Mouse (Mus musculus) C2C12 (cell line): ENCODE data around the gene Akt3. TPM values are rescaled to one million over a fixed set of nuclear protein-coding genes. Genes with fewer than 3 reads are reported as not detected.

Experiments
- H3K27me3 ChIP-seq: one replicate; pipeline ENCODE4 v1.6.1; 2011; ENCODE audit not compliant: control insufficient read depth, insufficient read depth, insufficient read length
- H3K36me3 ChIP-seq: one replicate; pipeline ENCODE4 v1.6.1; 2011; ENCODE audit not compliant: control insufficient read depth, insufficient read depth
- H3K4me3 ChIP-seq: one replicate; pipeline ENCODE4 v1.5.1; 2011; ENCODE audit warnings: mild to moderate bottlenecking, control low read depth; ENCODE audit not compliant: poor library complexity, insufficient read depth, severe bottlenecking
- H3K79me2 ChIP-seq: one replicate; pipeline ENCODE4 v1.6.1; 2011; ENCODE audit not compliant: control insufficient read depth, insufficient read depth
- H3K79me3 ChIP-seq: one replicate; pipeline ENCODE4 v1.6.1; 2011; ENCODE audit warnings: low read depth, control low read depth
- H3ac ChIP-seq: one replicate; pipeline ENCODE3; 2011; ENCODE audit warnings: low read depth; ENCODE audit not compliant: control insufficient read depth, insufficient read length
- CEBPB ChIP-seq: IDR thresholded peaks from one replicate; pipeline ENCODE4 v1.6.1; 2011; ENCODE audit warnings: low read depth, mild to moderate bottlenecking, control low read depth, moderate library complexity
- CTCF ChIP-seq: IDR thresholded peaks from one replicate; pipeline ENCODE4 v1.5.1; 2011; ENCODE audit not compliant: control insufficient read depth, insufficient read depth, insufficient read length
- FOSL1 ChIP-seq: IDR thresholded peaks from one replicate; pipeline ENCODE4 v1.8.0; 2011; ENCODE audit warnings: mild to moderate bottlenecking, low read length; ENCODE audit not compliant: poor library complexity, insufficient read depth, severe bottlenecking
- MAX ChIP-seq: IDR thresholded peaks from one replicate; pipeline ENCODE4 v1.6.1; 2011; ENCODE audit warnings: mild to moderate bottlenecking, control low read depth
- MYOD1 ChIP-seq: IDR thresholded peaks from one replicate; pipeline ENCODE4 v1.6.1; 2011; ENCODE audit warnings: low read depth; ENCODE audit not compliant: control insufficient read depth, insufficient read length
- MYOG ChIP-seq: IDR thresholded peaks from one replicate; pipeline ENCODE4 v1.6.1; 2011; ENCODE audit not compliant: control insufficient read depth, insufficient read length; ENCODE audit errors: extremely low read depth
- USF1 ChIP-seq: IDR thresholded peaks from one replicate; pipeline ENCODE4 v1.6.1; 2011; ENCODE audit warnings: low read depth, mild to moderate bottlenecking, control low read depth, moderate library complexity
- polyA plus RNA-seq: library from polyadenylated mRNA; unstranded; fragments of >200 nt; fragmentation: generic; extraction: Trizol; gene quantifications from one replicate; pipeline ENCODE4 v1.2.1, GENCODE M21; 2012; ENCODE audit warnings: missing spikeins

The Akt3 gene
- polyA plus RNA-seq, 1 experiment = 8.6 TPM

DNA sequence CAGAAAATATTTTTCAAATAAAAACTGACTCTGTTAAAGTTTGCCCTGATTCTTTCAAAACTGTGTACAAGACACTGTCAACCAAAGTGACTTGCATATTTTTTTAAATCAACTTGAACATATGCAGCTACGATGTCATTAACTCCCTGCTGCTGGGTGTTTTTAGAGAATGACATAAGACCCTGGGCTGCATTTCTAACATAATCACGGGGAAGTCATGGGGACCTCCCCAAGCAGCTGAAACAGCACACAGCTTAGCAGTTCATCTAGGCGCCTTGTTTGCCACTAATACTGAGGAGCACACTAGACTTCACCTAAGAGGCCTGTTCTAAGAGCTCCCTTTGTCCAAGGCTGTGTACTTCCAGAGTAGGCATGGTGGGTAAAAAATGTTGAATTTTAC, 242.1 kb downstream of the Akt3 start:
- no peak overlapping the region for H3K4me3 ChIP-seq
- no peaks in the 10 kb centered on the region for H3K36me3 ChIP-seq
- no peaks in the 10 kb centered on the region for H3K79me2 ChIP-seq
- no peak overlapping the region for H3ac ChIP-seq
- no peaks in the 10 kb centered on the region for H3K79me3 ChIP-seq
- H3K27me3 ChIP-seq = no peaks in the 10 kb centered on the region
- TF ChIP-seq FOSL1 (no peak), CTCF (no peak), USF1 (no peak), MYOD1 (peak; percentile 66), CEBPB (no peak), MAX (no peak)

GRCm38 (mm10) chr1:177014921-177015439, 243.0 kb downstream of the Akt3 start:
- H3K4me3 ChIP-seq = no peak overlapping the region
- H3K79me2 ChIP-seq = no peaks in the 10 kb centered on the region
- H3K79me3 ChIP-seq = no peaks in the 10 kb centered on the region
- H3K27me3 ChIP-seq = no peaks in the 10 kb centered on the region
- H3K36me3 ChIP-seq = no peaks in the 10 kb centered on the region
- H3ac ChIP-seq = no peak overlapping the region
- TF ChIP-seq MYOD1 = peak; percentile 50
- no peak for TF ChIP-seq MAX
- no peak for TF ChIP-seq FOSL1
- TF ChIP-seq USF1 = no peak
- TF ChIP-seq MYOG = no peak
- peak; percentile 76 for TF ChIP-seq CEBPB
- TF ChIP-seq CTCF = no peak

- no peak overlapping the region for H3ac ChIP-seq
- TF ChIP-seq MYOD1 (peak; percentile 82), MAX (no peak)
- H3K79me2 ChIP-seq = no peaks in the 10 kb centered on the region
- no peaks in the 10 kb centered on the region for H3K27me3 ChIP-seq
- H3K79me3 ChIP-seq = no peaks in the 10 kb centered on the region
- no peaks in the 10 kb centered on the region for H3K36me3 ChIP-seq
- H3K4me3 ChIP-seq = no peak overlapping the region
Measured at GRCm38 (mm10) chr1:177014346-177014745, 243.7 kb downstream of the Akt3 start.

DNA sequence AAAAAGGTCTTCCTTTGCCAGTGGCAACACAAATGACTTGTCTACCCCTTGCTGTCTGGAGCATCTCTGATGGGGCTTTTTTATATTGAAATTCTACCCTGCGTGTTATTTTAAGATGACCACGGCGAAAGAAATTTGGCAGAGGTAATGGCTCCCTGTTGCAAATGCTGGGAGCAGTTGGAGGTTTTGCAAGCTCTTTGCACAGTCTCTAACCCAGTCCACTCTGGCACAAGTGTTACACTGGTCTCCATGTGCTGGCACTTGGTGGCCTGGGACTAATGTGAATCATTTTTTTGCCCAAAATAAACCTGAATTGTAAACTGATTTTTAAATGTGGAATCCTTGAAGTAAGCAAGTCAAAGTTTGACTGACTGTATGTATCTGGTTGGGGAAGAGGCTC, 244.2 kb downstream of the Akt3 start:
- Histone ChIP-seq H3K79me2 (no peaks in the 10 kb centered on the region), H3K27me3 (no peaks in the 10 kb centered on the region), H3K36me3 (no peaks in the 10 kb centered on the region), H3ac (no peak overlapping the region), H3K4me3 (no peak overlapping the region), H3K79me3 (no peaks in the 10 kb centered on the region)
- TF ChIP-seq FOSL1 (no peak), MYOG (no peak), USF1 (no peak), CTCF (no peak), MYOD1 (no peak), MAX (no peak), CEBPB (no peak)

DNA sequence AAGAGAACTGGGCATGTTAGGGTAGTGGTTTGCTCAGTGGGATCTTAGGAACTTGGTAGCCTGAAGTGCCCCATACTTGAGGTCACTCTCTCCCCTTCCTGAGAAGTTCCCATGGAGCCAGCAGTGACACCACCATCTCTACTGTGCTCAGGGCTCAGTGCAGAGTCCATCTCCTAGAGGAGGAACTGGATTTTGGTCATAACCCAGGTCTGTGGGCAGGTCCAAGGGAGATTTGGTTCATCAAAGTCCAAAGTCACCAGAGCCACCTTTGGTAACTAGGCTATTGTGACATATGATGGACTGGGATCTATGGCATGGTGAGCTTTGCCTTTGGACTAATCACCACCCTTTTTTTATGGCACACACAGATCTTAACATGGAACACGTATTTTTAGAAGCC, 244.7 kb downstream of the Akt3 start:
- TF ChIP-seq CTCF = no peak
- TF ChIP-seq USF1 = no peak
- no peak for TF ChIP-seq CEBPB
- TF ChIP-seq MYOG = no peak
- TF ChIP-seq MYOD1 = no peak
- H3K79me2 ChIP-seq = no peaks in the 10 kb centered on the region
- H3K27me3 ChIP-seq = no peaks in the 10 kb centered on the region
- H3K79me3 ChIP-seq = no peaks in the 10 kb centered on the region
- H3ac ChIP-seq = no peak overlapping the region
- no peaks in the 10 kb centered on the region for H3K36me3 ChIP-seq
- H3K4me3 ChIP-seq = no peak overlapping the region

DNA sequence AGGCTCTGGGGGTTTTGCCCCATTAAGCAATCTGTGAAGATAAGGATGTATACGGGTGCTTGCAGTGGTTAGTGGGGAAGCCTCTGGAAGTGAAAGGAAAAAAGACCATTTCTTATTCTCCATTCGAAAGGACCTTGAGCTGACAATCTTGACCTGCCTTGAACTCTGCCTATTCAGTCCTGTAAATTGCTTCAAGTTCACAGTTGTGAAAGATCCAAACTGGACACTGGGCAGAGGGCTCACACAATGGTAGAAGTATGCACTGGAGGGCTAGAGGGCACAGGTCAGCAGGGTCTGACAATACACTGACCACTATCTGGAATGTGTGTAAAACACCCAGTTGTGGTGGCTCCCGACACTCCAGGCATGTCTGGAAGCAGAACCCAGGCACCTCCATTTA, 245.2 kb downstream of the Akt3 start:
- Histone ChIP-seq H3ac (no peak overlapping the region), H3K27me3 (no peaks in the 10 kb centered on the region), H3K79me2 (no peaks in the 10 kb centered on the region), H3K79me3 (no peaks in the 10 kb centered on the region), H3K36me3 (no peaks in the 10 kb centered on the region), H3K4me3 (no peak overlapping the region)
- TF ChIP-seq CEBPB = no peak
- TF ChIP-seq MYOG = no peak
- TF ChIP-seq MAX = no peak
- no peak for TF ChIP-seq CTCF
